Mouse (Mus musculus) heart, postnatal 4 days (tissue): ENCODE results near the gene B3galt4. TPM values are rescaled to one million over a fixed set of nuclear protein-coding genes. Genes with fewer than 3 reads are reported as not detected.

Experiments used
- DNase-seq: peaks from one replicate; pipeline ENCODE4 v3.0.0; 2021
- total RNA-seq, 2 experiments: library from RNA; stranded (reverse); gene quantifications; 2 replicates each; pipeline ENCODE4 v1.2.3; 2021

B3galt4 gene
- total RNA-seq, 2 experiments from 2014 or later, result 2.3 to 2.9 TPM

DNA sequence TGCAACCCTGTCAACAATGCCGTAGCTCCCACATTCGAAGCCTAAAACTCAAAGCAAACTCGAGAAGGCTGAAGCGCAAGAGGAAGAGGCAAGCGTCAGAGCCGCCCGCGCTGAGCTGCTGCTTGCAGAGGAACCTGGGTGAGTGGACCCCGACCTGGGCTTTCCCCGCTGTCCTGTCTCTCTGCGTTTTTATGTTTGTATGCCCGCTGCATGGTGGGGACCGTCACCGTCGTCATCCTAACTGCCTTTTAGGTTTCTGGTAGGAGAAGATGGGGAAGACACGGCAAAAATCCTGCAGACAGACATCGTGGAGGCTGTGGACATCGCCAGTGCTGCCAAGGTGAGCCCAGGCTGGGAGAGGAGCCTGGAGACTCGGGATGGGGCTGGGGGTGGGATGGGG, 9.9 kb downstream of the B3galt4 start:
- DNase-seq, result no peak

DNA sequence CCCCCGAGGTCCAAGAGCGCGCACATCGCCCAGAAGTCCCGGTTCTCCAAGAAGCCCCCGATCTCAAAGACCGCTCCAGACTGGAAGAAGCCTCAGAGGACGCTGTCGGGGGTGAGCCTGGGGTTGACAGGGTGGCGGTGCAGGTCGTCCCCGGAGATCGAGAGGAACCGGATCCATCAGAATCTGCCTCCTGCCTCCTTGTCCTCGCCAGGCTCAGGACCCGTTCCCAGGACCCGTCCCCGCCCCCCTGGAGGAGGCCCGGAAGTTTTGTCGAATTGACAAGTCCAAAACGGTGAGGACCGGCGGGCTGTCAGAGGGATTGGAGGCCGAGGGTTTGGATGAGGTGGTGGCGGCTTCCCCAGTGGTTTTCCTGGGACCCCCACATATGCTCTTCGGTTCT, 10.3 kb downstream of the B3galt4 start:
- no peak for DNase-seq

DNA sequence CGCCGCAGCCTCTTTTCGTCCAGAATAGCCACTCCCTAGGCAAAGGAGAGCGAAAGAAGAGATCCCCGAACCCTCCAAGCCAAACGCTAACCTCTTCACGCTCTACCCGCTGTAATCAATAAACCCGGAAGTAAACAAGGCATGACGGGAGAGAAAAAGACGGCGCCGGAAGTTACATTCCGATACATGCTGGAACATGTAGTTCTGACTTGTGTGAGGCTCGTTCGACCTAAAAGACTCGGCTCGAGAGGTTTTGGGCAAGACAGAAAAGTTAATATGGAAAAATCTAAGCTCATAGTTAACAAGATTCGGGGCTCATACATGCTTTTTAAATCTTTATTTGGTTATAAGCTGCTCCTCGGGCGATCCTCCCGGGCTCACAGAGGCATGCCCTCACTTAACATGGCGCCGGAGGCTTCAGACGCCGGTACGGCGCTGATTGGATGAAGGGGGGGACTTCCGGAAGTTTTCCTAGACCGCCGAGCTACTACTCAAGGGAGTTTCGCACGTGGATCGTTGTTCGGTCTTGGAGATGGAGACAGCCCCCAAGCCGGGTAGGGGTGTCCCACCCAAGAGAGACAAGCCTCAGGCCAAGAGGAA, 11.0 kb downstream of the B3galt4 start, which contains the start of the genes Pfdn6 and Wdr46:
TSS of gene Pfdn6 (minus strand) at position 138 of the 600 bp plus-strand sequence.
TSS of gene Wdr46 (plus strand) at position 455 of the 600 bp plus-strand sequence.
- DNase-seq, result peak; percentile 90

DNA sequence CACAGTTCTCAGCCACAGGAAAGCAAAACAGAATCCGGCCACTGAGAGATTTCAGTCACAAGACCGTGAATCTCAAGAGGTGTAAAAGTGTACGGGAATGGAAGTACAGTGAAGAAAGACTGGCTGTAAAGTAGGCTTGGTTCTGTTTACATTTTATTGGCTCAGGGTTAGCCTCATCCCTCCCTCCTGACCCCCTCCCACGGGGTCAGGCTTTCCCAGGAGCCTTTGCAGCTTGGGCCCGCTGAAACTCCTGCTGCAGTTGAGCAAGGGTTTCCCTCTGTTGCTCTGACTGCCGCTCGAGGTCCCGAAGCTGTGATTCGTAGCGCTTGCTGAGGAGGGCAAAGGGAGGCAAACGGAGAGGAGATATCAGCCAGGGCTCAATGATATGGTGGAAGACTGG, 12.5 kb downstream of the B3galt4 start:
- no peak for DNase-seq

DNA sequence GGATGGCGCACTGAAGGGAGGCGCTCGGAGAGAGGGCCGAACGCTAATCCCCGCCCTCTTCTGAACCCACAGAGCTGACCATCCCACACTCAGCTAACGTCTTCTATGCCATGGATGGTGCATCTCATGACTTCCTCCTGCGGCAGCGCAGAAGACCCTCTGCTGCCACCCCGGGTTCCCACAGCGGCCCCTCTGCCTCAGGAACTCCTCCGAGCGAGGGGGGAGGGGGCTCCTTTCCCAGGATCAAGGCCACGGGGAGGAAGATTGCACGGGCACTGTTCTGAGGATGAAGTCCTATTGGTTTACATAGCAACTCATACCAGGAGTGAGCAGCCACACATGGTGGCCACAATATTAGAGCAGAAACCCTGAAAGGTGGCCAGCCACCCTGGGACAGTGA, 14.3 kb downstream of the B3galt4 start:
- DNase-seq, result no peak

DNA sequence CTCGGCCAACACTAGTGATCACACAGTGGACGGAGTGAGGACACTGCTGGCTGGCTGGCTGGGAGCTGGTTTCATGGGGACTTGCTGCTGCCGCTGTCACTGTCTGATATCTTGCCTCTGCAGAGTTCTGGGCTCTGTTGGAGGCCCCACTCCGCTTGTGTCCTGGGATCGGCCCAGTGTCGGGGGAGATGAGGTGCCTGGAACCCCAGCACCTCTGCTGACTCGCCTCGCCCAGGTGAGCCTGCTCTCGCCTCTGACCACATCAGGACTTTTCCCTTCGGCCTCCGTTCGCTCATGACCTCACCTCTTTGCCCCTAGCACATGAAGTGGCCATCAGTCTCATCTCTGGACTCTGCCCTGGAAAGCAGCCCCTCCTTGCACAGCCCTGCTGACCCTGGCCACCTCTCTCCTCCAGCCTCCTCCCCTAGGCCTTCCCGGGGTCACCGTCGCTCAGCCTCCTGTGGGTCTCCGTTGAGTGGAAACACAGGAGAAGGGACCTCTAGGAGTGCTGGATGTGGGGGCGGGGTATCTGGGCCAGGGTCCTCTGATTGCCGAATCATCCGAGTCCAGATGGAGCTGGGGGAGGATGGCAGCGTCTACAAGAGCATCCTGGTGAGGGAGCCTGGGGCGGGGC, 15.7 kb downstream of the B3galt4 start:
- no peak for DNase-seq

DNA sequence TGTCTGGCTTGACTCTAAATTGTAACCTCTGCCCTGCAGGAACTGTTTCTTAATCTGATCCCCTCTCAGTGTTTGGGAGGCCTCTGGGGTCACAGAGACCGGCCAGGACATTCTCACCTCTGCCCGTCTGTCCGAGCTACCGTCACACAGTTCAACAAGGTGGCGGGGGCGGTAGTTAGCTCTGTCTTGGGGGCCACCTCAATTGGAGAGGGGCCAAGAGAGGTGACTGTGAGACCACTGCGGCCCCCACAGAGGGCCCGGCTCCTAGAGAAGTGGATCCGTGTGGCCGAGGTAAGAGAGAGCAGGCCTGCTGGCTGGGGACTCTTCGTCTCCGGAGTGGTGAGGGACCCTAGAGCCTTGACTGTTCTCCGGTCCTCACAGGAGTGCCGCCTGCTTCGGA, 18.3 kb downstream of the B3galt4 start:
- no peak for DNase-seq

DNA sequence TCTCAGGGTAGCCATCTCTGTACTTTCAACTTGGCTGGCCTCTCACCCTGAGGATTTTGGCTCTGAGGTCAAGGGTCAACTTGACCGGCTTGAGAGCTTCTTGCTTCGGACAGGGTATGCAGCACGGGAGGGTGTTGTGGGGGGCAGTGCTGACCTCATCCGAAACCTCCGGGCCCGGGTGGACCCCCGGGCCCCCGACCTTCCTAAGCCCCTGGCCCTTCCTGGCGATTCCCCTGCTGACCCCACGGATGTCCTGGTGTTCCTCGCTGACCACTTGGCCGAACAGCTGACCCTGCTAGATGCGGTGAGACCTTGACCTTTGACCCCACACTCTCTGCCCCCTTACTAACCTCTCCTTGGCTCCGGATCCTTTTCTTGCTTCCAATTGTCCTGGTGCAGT, 18.8 kb downstream of the B3galt4 start:
- DNase-seq, result no peak

DNA sequence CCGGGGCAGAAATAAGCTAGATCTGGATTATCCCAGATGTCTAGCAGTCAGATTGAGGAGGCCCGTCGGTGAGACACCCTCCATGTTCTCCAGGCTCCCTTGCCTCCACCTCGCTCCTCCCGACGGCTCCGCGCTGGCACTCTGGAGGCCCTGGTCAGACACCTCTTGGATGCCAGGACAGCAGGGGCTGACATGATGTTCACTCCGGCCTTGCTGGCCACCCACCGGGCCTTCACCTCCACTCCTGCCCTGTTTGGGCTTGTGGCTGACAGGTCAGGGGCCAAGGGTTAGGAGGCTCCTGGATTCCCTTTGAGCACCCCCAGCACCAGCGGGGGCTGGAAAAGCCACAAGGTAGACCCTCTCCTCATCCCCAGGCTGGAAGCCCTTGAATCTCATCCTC, 19.3 kb downstream of the B3galt4 start:
- DNase-seq, result no peak

DNA sequence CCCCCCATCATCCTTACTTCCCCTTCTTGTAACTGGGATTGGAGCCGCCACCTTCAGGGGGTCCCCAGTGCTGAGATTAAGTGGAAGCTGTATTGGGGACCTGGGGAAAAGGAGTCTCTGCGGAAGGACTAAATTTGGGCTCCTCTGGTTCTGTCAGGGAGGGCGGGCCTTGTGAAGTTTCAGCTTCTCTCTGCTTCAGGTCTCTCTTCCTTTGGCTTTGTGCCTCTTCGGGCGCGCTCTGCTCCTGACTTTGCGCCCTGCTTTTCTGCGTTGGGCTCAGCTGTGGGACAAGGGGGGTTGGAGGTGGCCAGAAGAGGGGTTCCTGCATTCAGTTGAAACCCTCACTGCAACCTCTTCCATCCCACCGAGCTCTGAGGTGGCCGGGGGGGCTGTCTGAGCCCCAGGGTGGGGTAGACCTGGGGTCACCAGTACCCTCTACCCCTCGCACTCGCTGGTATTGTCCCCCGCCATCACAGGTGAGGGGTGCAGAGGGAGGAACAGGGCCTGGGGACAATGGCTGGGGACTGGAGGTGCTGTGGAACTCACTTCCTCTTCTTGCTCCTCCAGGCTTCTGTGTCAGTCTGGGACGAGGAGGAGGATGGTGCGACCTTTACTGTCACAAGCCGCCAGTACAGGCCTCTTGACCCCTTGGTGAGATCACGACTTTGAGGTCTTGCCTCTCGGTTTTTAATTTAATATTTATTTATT, 20.0 kb downstream of the B3galt4 start:
- no peak for DNase-seq

DNA sequence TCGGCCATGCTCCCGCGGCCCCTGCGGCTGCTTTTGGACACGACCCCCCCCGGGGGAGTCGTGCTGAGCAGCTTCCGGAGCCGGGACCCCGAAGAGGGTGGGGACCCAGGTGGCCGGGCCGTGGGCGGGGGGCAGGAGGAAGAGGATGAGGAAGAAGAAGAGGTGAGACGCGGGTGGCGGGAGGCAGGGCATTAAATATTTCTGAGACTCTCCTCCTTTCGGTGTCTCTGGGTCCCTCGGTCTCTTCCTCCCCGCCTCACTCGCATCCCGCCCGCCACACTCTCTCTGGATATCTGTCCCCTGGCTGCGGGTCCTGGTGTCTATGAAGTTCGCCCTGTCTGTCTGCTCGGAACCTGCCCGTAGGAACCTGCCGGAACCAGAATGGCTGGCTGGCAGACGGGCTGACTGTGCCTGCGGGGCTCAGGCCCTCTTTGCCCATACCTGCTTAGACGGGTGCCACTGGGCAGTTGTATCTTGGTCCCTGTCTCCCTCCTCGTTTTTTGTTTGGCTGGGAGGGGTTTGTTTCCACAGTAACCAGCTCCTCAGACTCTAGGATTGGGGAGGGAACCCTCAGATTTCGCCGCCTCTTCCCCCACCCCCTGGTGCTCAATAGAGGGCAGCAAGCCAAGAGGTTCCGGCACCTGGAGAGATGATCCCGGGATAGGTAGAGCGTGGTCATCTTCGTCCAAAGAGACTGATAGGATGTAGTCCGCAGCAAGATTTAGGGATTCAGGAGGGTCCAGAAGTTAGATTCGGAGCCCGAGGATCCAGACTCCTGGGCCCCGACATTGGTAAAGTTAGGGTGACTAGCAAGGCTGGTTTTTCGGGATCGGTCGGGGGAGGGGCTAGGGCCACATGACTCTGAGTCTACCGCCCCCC, 20.8 kb downstream of the B3galt4 start:
- peak; percentile 51 for DNase-seq

DNA sequence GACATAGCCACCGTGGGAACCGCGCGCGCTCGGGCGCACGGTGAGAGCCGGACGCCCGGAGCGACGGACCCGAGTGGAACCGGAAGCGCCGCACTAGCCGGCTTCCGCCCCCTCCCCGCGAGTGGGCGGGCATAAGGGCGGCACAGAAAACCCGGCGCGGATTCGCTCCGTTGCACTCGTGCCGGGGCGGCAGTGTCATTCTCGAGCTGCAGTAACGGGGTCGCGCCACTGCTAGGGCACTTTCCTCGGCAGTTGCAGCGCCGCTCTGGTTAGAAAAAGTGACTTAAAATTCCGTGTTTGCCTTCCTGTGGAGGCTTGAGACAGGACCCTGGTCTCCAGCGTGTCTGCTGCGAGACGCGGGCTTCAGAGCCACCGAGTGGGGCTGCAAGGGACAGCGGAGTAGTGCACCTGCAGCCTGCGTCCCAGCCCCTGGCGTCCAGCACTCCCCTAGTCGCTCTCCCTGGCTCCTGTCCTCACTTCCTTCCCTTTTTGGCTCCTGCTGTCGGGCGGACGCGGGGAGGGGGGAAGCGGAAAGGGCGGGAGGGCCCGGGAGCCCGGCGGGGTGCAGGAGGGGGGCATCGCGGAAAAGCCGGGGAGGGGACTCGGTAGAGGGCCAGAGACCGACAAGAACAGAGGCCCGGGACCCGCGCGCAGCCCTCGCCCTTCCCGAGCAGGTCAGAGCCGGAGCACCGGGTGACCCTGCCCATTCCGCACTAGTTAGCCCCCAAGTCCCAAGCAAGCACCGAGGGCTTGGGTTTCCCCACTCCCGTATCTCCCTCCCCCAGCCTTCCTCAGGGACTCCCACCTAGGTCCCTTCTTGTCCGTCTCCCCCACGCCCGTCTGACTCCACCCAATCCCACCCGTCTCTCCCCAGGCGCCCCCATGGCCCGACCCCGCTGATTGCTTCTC, 21.7 kb downstream of the B3galt4 start, which contains the start of gene Rgl2:
TSS of gene Rgl2 (plus strand) at position 173 of the 909 bp plus-strand sequence.
- peak; percentile 97 for DNase-seq

DNA sequence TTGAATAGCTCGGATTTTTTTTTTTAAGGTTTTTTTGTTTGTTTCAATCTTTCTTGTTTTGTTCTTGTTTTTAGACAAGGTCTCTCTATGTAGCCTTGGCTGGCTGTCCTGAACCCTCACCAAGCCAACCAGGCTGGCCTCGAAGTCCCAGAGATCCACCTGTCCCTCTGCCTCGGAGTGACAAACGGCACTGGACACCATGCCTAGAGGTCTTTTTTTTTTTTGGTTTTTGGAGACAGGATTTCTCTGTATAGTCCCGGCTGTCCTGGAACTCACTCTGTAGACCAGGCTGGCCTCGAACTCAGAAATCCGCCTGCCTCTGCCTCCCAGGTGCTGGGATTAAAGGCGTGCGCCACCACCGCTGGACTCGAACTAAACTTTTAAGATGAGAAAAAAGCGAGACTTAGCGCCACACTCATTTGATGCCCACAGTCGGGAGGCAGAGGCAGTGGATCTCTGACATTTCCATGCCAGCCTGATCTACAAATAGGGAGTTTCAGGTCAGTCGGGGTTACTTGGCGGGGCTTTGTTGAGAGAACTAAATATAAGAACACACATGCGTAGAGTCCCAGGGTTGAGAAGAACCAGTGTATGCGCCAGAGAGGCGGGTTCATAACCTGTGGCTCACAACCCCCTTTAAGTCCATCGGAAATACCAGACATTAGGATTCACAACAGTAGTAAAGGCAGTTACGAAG, 22.9 kb downstream of the B3galt4 start:
- no peak for DNase-seq

DNA sequence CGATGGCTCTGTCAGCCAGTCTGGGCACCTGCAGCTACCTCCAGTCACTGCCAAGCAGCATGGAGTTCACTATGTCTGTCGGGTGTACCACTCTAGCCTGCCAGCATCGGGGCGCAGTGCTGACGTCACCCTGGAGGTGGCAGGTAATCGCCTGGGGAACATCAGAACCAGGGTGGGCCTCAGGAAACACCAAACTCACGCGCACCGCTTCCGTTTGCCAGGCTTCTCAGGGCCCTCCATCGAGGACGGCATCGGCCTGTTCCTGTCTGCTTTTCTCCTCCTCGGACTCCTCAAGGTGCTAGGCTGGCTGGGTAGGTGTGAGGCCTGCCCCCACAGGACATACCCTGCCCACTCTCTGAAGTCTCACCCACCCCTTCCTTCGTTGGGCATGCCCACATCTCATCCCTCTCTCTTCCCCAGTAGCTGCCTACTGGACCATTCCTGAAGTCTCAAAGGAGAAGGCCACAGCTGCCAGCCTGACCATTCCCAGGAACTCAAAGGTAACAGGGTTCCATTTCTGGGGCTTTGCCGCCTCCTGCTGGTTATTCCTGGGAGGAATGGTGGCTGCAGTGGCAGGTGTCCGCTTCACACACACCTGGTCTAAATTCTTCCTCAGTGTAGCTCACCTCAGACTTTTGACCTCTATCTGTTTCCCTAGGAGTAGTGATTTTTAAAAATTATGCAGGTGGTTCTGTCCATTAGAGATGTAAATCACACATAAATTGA, 24.9 kb downstream of the B3galt4 start:
- DNase-seq, result no peak

DNA sequence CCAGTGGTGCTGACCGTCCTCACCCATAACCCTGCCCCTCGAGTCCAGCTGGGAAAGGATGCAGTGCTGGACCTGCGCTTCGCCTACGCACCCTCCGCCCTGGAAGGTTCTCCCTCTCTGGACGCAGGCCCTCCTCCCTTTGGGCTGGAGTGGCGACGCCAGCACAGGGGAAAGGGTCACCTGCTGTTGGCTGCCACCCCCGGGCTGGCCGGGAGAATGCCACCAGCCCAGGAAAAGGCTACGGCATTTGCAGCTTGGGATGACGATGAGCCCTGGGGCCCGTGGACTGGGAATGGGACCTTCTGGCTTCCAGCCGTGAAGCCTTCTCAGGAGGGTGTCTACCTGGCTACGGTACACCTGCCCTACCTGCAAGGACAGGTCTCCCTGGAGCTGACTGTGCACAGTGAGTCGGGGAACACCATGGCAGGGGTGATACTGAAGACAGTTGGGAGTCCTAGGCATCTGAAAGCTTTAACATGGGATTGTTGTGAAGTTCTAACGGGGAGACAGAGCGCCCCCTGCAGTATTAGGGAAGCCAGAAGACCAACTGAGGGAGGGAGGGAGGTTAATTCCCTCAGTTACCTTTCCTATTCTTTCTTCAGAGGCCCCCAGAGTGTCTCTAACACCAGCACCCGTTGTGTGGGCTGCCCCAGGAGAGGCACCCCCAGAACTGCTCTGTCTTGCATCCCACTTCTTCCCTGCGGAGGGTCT, 25.7 kb downstream of the B3galt4 start:
- DNase-seq, result no peak

DNA sequence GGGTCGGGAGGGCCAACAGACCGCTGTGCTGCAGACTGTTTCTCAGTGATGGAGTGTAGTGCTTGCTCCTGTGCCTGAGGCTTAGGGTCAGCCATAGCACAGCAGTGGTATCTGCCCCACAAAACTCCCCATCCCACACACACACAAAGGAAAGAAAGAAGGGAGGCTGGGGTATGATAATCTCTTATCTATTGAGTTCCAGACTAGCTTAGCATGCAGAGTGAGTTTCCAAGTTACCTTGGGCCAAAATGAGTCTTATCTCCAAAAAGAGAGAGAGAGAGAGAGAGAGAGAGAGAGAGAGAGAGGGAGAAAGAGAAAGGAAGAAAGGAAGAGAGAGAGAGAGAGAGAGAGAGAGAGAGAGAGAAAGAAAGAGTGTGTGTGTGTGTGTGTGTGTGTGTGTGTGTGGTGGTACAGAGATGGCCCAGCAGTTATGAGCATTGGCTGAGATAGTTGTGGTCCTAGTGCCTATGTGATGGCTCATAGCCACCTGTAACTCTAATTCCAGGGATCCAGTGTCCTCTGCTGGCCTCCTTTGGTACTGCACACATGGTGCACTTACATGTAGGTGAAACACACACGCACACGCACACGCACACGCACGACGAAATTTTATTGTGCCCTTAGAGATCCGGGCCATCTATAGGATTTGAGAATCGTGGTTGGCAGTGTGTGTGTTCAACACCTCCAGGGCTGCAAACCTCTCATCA, 26.6 kb downstream of the B3galt4 start:
- DNase-seq, result peak; percentile 65

DNA sequence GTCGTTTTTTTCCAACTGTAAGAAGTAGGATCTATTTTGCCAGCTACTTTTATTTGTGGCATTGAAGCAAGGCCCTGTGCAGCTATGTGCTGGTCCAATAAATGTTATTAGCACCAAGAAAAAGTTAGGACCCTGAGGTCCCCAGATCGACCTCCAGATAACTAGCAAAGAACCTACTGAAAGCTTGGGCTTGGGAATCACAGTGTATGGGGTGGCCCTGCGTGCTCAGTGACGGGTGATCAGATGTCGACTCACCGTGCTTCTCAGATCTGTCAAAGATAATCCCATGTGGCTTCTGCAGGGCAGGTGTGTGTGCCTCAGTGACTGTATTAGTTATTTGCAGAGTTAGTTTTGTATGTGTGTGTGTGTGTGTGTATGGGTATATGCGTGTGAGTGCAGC, 29.9 kb downstream of the B3galt4 start:
- no peak for DNase-seq

DNA sequence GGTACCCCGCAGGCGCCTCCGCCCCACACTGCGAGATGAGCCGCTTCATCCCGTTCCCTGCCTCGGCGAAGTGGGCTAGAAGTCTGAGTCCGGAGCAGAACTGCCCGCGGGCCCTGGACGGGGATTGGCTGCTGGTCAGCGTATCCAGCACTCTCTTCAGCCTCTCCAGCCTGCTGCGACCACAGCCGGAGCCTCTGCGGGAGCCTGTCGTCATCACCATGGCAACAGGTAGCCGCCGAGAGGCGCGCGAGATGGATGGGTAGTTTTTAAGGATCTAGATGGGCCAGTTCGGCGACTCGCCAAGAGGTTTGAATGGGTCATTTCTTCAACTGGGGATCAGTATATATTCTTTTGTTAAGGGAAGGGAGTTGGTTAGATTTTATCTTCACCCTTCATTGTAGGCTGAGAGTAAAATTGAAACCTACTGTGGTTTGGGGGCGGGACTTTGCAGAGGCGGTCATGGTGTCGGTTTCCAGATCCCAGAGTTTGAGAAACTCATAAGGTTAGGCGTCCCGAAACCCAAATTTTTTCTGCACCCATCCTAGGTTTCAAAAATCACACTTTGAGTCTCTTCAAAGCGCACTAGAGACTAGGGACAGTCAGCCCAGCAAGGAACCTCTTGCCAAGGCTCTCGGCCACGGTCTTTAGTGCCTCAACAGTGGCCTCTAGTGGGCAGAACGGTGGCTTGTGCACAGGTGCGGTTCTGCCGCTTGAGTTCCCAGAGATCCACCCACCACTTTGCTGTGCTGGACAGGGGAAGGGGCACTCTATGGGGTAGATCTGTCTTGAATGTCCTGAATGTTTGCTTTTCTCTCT, 30.8 kb downstream of the B3galt4 start:
- peak; percentile 89 for DNase-seq
